Mouse (Mus musculus): ENCODE measurements around the gene Pitpnb. TPM values are rescaled to one million over a fixed set of nuclear protein-coding genes. Genes with fewer than 3 reads are reported as not detected.

Pitpnb gene
- polyA plus RNA-seq, 1 experiment from 2014 or later: 78.8 TPM

GRCm38 (mm10) chr5:111436260-111436659 is 105.7 kb downstream of the Pitpnb start:
- H3K9ac ChIP-seq (ENCODE audit: low read depth, low read length): no peak overlapping the region

GRCm38 (mm10) chr5:111437205-111437604 is 106.6 kb downstream of the Pitpnb start:
- no peak overlapping the region for H3K4me2 ChIP-seq
- no peak overlapping the region for H3K9ac ChIP-seq (ENCODE audit: low read depth, low read length)
- no peaks in the 10 kb centered on the region for H3K9me3 ChIP-seq (replicated peaks; ENCODE audit: control insufficient read depth, low read length)
- H3K36me3 ChIP-seq (ENCODE audit: control insufficient read depth, insufficient read depth, low read length): peaks cover 2% of the 10 kb centered on the region; the same call in 1 of the 2 replicates
- no peak for ATAC-seq (replicated peaks; ENCODE audit: insufficient number of reproducible peaks, low FRiP score, low TSS enrichment)
- H3K4me3 ChIP-seq (ENCODE audit: low read depth, low read length): no peak overlapping the region
- H3K27ac ChIP-seq (ENCODE audit: low read depth, low read length): no peak overlapping the region
- peaks cover 34% of the 10 kb centered on the region for H3K4me1 ChIP-seq (ENCODE audit: control insufficient read depth, insufficient read depth, low read length)
- WGBS (ENCODE audit: insufficient replicate concordance): 61% methylated on average over 7 of the region's 7 CpGs
- H3K27me3 ChIP-seq (ENCODE audit: control insufficient read depth, insufficient read depth, low read length): no peaks in the 10 kb centered on the region

More at GRCm38 (mm10) chr5:111436260-111436659, 105.7 kb downstream of the Pitpnb start:
- ATAC-seq (replicated peaks; ENCODE audit: insufficient number of reproducible peaks, low FRiP score, low TSS enrichment): no peak
- WGBS (ENCODE audit: insufficient replicate concordance): 47% methylated on average over 7 of the region's 7 CpGs
- H3K27me3 ChIP-seq (ENCODE audit: control insufficient read depth, insufficient read depth, low read length): no peaks in the 10 kb centered on the region
- no peak overlapping the region for H3K4me3 ChIP-seq (ENCODE audit: low read depth, low read length)
- H3K27ac ChIP-seq (ENCODE audit: low read depth, low read length): no peak overlapping the region
- H3K4me2 ChIP-seq: no peak overlapping the region
- H3K36me3 ChIP-seq (ENCODE audit: control insufficient read depth, insufficient read depth, low read length): peaks cover 2% of the 10 kb centered on the region; the same call in 1 of the 2 replicates
- H3K4me1 ChIP-seq (ENCODE audit: control insufficient read depth, insufficient read depth, low read length): peaks cover 36% of the 10 kb centered on the region
- no peaks in the 10 kb centered on the region for H3K9me3 ChIP-seq (replicated peaks; ENCODE audit: control insufficient read depth, low read length)

Other genes with a start within 250 kb of the Pitpnb start
- gene Mn1, start 86.6 kb downstream of the Pitpnb start, polyA plus RNA-seq (2014; fragmentation: Nextera tagmentation; extraction: Ambion mirVana): 6.6 and 7.1 TPM in 2 replicates

All from heart, embryonic 11.5 days (tissue).